ENCODE assay signal across 20 mouse cellular contexts in genomic region chr9:96865473-96866050, GRCm38 (mm10). TPM values are rescaled to one million over a fixed set of nuclear protein-coding genes. Genes with fewer than 3 reads are reported as not detected.
DNase-seq lines count a peak whose midpoint lies in the region; ATAC-seq lines count a peak whose summit lies in the region.
"Had no signal": no experiment of that assay in that cellular context is flagged by ENCODE, and none has a peak within 500 bp of the region (broad histone marks: within the 10 kb centered on the region; RNA-seq: fewer than 3 reads in every experiment).

No protein-coding gene starts in this region.

- H3K4me1 ChIP-seq in embryonic facial prominence, embryonic 12.5 days, result peaks cover 25% of the 10 kb centered on the region
- H3K4me1 ChIP-seq in embryonic facial prominence, embryonic 10.5 days, result peaks cover 42% of the 10 kb centered on the region
- peaks cover 14% of the 10 kb centered on the region; the same call in 1 of the 2 replicates for H3K4me1 ChIP-seq in forebrain, embryonic 15.5 days
- H3K4me1 ChIP-seq in midbrain, embryonic 15.5 days, result peaks cover 25% of the 10 kb centered on the region
- H3K4me1 ChIP-seq in heart, embryonic 11.5 days (ENCODE audit: control insufficient read depth, insufficient read depth, low read length), result peaks cover 39% of the 10 kb centered on the region

- no peaks in the 10 kb centered on the region for H3K27me3 ChIP-seq in embryonic facial prominence, embryonic 12.5 days
- H3K27me3 ChIP-seq in embryonic facial prominence, embryonic 10.5 days (replicated peaks; ENCODE audit: low read depth, poor library complexity, severe bottlenecking), result no peaks in the 10 kb centered on the region
- H3K27me3 ChIP-seq in forebrain, embryonic 15.5 days, result no peaks in the 10 kb centered on the region
- no peaks in the 10 kb centered on the region for H3K27me3 ChIP-seq in midbrain, embryonic 15.5 days (replicated peaks)
- H3K27me3 ChIP-seq in heart, embryonic 11.5 days (ENCODE audit: control insufficient read depth, insufficient read depth, low read length), result no peaks in the 10 kb centered on the region
- H3K27me3 ChIP-seq: neural tube, embryonic 15.5 days had no signal

- intact Hi-C loops in left cerebral cortex, postnatal 14 days (cut with DNase I), result no loop called here

- H3K36me3 ChIP-seq in embryonic facial prominence, embryonic 12.5 days, result no peaks in the 10 kb centered on the region
- H3K36me3 ChIP-seq in embryonic facial prominence, embryonic 10.5 days (replicated peaks), result no peaks in the 10 kb centered on the region; the same call in 1 of the 2 replicates
- no peaks in the 10 kb centered on the region for H3K36me3 ChIP-seq in forebrain, embryonic 15.5 days
- no peaks in the 10 kb centered on the region for H3K36me3 ChIP-seq in midbrain, embryonic 15.5 days (replicated peaks)
- no peaks in the 10 kb centered on the region for H3K36me3 ChIP-seq in heart, embryonic 11.5 days (ENCODE audit: control insufficient read depth, insufficient read depth, low read length)
- H3K36me3 ChIP-seq: neural tube, embryonic 15.5 days had no signal

- ATAC-seq in embryonic facial prominence, embryonic 12.5 days (ENCODE audit: insufficient number of reproducible peaks, insufficient read depth, low FRiP score, low TSS enrichment), result peak; percentile 45; the same call in 1 of the 2 replicates
- peak; percentile 65 for ATAC-seq in forebrain, embryonic 15.5 days (replicated peaks)
- ATAC-seq in midbrain, embryonic 15.5 days (replicated peaks), result peak; percentile 81
- no peak for ATAC-seq in heart, embryonic 11.5 days (replicated peaks; ENCODE audit: insufficient number of reproducible peaks, low FRiP score, low TSS enrichment)

- no peak overlapping the region for H3K9ac ChIP-seq in embryonic facial prominence, embryonic 12.5 days
- H3K9ac ChIP-seq in forebrain, embryonic 15.5 days (replicated peaks), result no peak overlapping the region
- H3K9ac ChIP-seq in midbrain, embryonic 15.5 days, result no peak overlapping the region
- H3K9ac ChIP-seq in heart, embryonic 11.5 days (ENCODE audit: low read depth, low read length), result no peak overlapping the region
- H3K9ac ChIP-seq: neural tube, embryonic 15.5 days had no signal

- H3K27ac ChIP-seq in embryonic facial prominence, embryonic 12.5 days, result no peak overlapping the region
- H3K27ac ChIP-seq in embryonic facial prominence, embryonic 10.5 days (replicated peaks), result no peak overlapping the region
- peak overlapping the region; percentile 58 for H3K27ac ChIP-seq in forebrain, embryonic 15.5 days (replicated peaks)
- peak overlapping the region; percentile 66 for H3K27ac ChIP-seq in midbrain, embryonic 15.5 days
- H3K27ac ChIP-seq in heart, embryonic 11.5 days (ENCODE audit: low read depth, low read length), result no peak overlapping the region
- H3K27ac ChIP-seq: neural tube, embryonic 15.5 days had no signal

- whole genome bisulfite sequencing in embryonic facial prominence, embryonic 12.5 days, result 74% methylated on average over 16 of the region's 16 CpGs
- WGBS in embryonic facial prominence, embryonic 10.5 days, result 83% methylated on average over 16 of the region's 16 CpGs
- 58% methylated on average over 16 of the region's 16 CpGs for WGBS in forebrain, embryonic 15.5 days
- 51% methylated on average over 16 of the region's 16 CpGs for WGBS in midbrain, embryonic 15.5 days
- WGBS in heart, embryonic 11.5 days (ENCODE audit: insufficient replicate concordance), result 71% methylated on average over 16 of the region's 16 CpGs

- no peak for DNase-seq in embryonic facial prominence, embryonic 10.5 days (ENCODE audit: low spot score)
- DNase-seq in left cerebral cortex, postnatal 14 days (ENCODE audit: low spot score in 2 of 2), result peak; percentile 50 to 62
- DNase-seq in left cerebral cortex, adult 11 months (ENCODE audit: low spot score), result no peak
- DNase-seq in adipocyte (ENCODE audit: low spot score), result no peak
- DNase-seq: cerebellum, adult 9-11 months; embryo, embryonic 11 days; heart, postnatal 36 days; kidney, adult 11 months; kidney, postnatal 36 days; layer of hippocampus, postnatal 36 days; liver; lung, adult 18-20 months; lung, postnatal 4 days; retina, postnatal 1 day; thymus, postnatal 4 days had no signal

- H3K9me3 ChIP-seq in embryonic facial prominence, embryonic 12.5 days, result no peaks in the 10 kb centered on the region
- H3K9me3 ChIP-seq in embryonic facial prominence, embryonic 10.5 days, result peaks cover 2% of the 10 kb centered on the region; the same call in 1 of the 2 replicates
- H3K9me3 ChIP-seq in forebrain, embryonic 15.5 days, result no peaks in the 10 kb centered on the region
- no peaks in the 10 kb centered on the region for H3K9me3 ChIP-seq in midbrain, embryonic 15.5 days
- H3K9me3 ChIP-seq in heart, embryonic 11.5 days (replicated peaks; ENCODE audit: control insufficient read depth, low read length), result no peaks in the 10 kb centered on the region
- H3K9me3 ChIP-seq: neural tube, embryonic 15.5 days had no signal

- no peak overlapping the region for H3K4me2 ChIP-seq in embryonic facial prominence, embryonic 12.5 days (replicated peaks)
- peak overlapping the region; percentile 14; the same call in 1 of the 2 replicates for H3K4me2 ChIP-seq in forebrain, embryonic 15.5 days (replicated peaks)
- peak overlapping the region; percentile 27 for H3K4me2 ChIP-seq in midbrain, embryonic 15.5 days
- H3K4me2 ChIP-seq in heart, embryonic 11.5 days, result no peak overlapping the region
- H3K4me2 ChIP-seq: neural tube, embryonic 15.5 days had no signal

- no peak overlapping the region for H3K4me3 ChIP-seq in embryonic facial prominence, embryonic 12.5 days
- no peak overlapping the region for H3K4me3 ChIP-seq in embryonic facial prominence, embryonic 10.5 days
- H3K4me3 ChIP-seq in forebrain, embryonic 15.5 days, result no peak overlapping the region
- H3K4me3 ChIP-seq in midbrain, embryonic 15.5 days, result no peak overlapping the region
- H3K4me3 ChIP-seq in heart, embryonic 11.5 days (ENCODE audit: low read depth, low read length), result no peak overlapping the region
- H3K4me3 ChIP-seq: neural tube, embryonic 15.5 days had no signal

RNA-seq across cellular contexts. Expression of gene Pxylp1, which starts 26.9 kb away (rescaled TPM):
- polyA plus RNA-seq in embryonic facial prominence, embryonic 12.5 days (2016; fragmentation: Nextera tagmentation; extraction: Ambion mirVana), result 25.4 and 25.6 TPM in 2 replicates
- 16.7 and 17.5 TPM in 2 replicates for polyA plus RNA-seq in embryonic facial prominence, embryonic 10.5 days (2016; fragmentation: Nextera tagmentation; extraction: Ambion mirVana)
- 10 to 100 TPM; 13.4 to 17.8 TPM for total RNA-seq in left cerebral cortex, postnatal 14 days (2021)
- 33.8 and 36.6 TPM in 2 replicates for polyA plus RNA-seq in forebrain, embryonic 15.5 days (2015; fragmentation: Nextera tagmentation; extraction: Ambion mirVana)
- 42.4 and 48.6 TPM in 2 replicates for polyA plus RNA-seq in midbrain, embryonic 15.5 days (2015; fragmentation: Nextera tagmentation; extraction: Ambion mirVana)
- polyA plus RNA-seq in heart, embryonic 11.5 days (2014; fragmentation: Nextera tagmentation; extraction: Ambion mirVana), result 31.3 and 33.7 TPM in 2 replicates

Comparison
In these comparisons a context has a peak if more than half of its experiments do, and no peak if none do; other contexts are left out.
1. DNase-seq: peak in left cerebral cortex, postnatal 14 days (2 of 2); none in embryonic facial prominence, embryonic 10.5 days (single experiment), left cerebral cortex, adult 11 months (single experiment) and adipocyte (single experiment).
2. H3K27ac ChIP-seq: peak in forebrain, embryonic 15.5 days (single experiment) and midbrain, embryonic 15.5 days (single experiment); none in embryonic facial prominence, embryonic 12.5 days (single experiment), embryonic facial prominence, embryonic 10.5 days (single experiment) and heart, embryonic 11.5 days (single experiment).
3. H3K4me2 ChIP-seq: peak in forebrain, embryonic 15.5 days (single experiment) and midbrain, embryonic 15.5 days (single experiment); none in embryonic facial prominence, embryonic 12.5 days (single experiment) and heart, embryonic 11.5 days (single experiment).